Mouse (Mus musculus) spleen, adult 2 months (tissue): ENCODE measurements around the gene Edc3.

Source experiments
- CTCF ChIP-seq: fragments of 200-500 bp; IDR thresholded peaks from 2 replicates; pipeline ENCODE4 v1.5.1; 2011; ENCODE audit warnings: mild to moderate bottlenecking, inconsistent platforms; ENCODE audit not compliant: insufficient read depth, insufficient read length, insufficient replicate concordance; ENCODE audit errors: extremely low read depth
- POLR2A ChIP-seq: fragments of 200-500 bp; IDR thresholded peaks from 2 replicates; pipeline ENCODE4 v1.6.1; 2011; ENCODE audit warnings: low read depth, low read length, inconsistent platforms

DNA sequence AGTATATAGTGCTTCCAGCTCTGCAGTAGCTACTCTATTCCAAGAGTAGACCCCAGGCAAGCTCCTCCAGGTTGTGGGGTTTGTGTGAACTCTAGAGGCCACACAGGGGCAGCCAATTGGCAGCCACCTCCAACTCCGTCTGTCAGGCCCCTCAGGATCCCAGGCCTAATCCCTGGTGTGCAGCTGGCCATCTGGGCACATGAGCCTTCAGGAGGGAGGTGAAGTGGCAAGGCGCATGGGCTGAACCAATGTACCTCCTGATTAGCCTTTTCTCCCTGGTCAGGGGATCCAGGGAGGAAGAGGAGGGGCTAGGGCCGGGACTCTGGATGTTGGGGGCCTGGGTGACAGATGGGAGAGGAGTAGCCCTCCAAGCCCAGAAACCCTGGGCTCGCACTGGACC lies 67.4 kb downstream of the Edc3 start:
- TF ChIP-seq POLR2A (no peak), CTCF (no peak)
